Mouse (Mus musculus): ENCODE measurements at regions not wholly inside any gene's neighbourhood (a gene's known extent, or its start where the extent isn't known, plus 50 kb on each side); places are given as distances from the start of the nearest gene placed in this dataset.

- TF ChIP-seq FOSL1 (IDR thresholded peaks at IDR 0.05; ENCODE audit: insufficient read depth, low read length, poor library complexity, severe bottlenecking) = no peak
- no peak for TF ChIP-seq MYOG (IDR thresholded peaks at IDR 0.05; ENCODE audit: control insufficient read depth, extremely low read depth, insufficient read length)
- TF ChIP-seq CTCF (IDR thresholded peaks at IDR 0.05; ENCODE audit: control insufficient read depth, insufficient read depth, insufficient read length) = no peak
Observed at GRCm38 (mm10) chr11:43992011-43992471, 91.0 kb upstream of the Adra1b start.

Data from C2C12 (cell line).